Mouse (Mus musculus) lung, postnatal 0 days (tissue): Measurements from ENCODE around the gene Myadm. TPM values are rescaled to one million over a fixed set of nuclear protein-coding genes. Genes with fewer than 3 reads are reported as not detected.

Experiments
- ATAC-seq: fragments of 200-750 bp; cut with Nextera tagmentation; 2 replicates; pipeline ENCODE4 v1.8.0; 2017; ENCODE audit warnings: moderate library complexity
- DNase-seq: peaks from one replicate; pipeline ENCODE4 v3.0.0-alpha.2; 2016; ENCODE audit warnings: low spot score
- H3K27ac ChIP-seq: fragments of 300-500 bp; sonication (generic); 2 replicates; pipeline ENCODE4 v1.5.1; 2014; ENCODE audit warnings: antibody characterized with exemption, mild to moderate bottlenecking, low read length, mixed read lengths
- H3K27me3 ChIP-seq: fragments of 300-500 bp; sonication (generic); replicated peaks from 2 replicates; pipeline ENCODE4 v1.6.1; 2014; ENCODE audit warnings: low read length, mixed read lengths; ENCODE audit not compliant: insufficient read depth
- H3K36me3 ChIP-seq: fragments of 300-500 bp; sonication (generic); 2 replicates; pipeline ENCODE4 v1.6.1; 2014; ENCODE audit warnings: low read length, mixed read lengths; ENCODE audit not compliant: insufficient read depth
- H3K4me1 ChIP-seq: fragments of 300-500 bp; sonication (generic); 2 replicates; pipeline ENCODE4 v1.6.1; 2014; ENCODE audit warnings: antibody characterized with exemption, low read depth, low read length, mixed read lengths; ENCODE audit not compliant: insufficient read depth
- H3K4me2 ChIP-seq: fragments of 300-500 bp; sonication (generic); replicated peaks from 2 replicates; pipeline ENCODE4 v1.6.1; 2014; ENCODE audit warnings: low read depth, mild to moderate bottlenecking, low read length, moderate library complexity, mixed read lengths
- H3K4me3 ChIP-seq: fragments of 300-500 bp; sonication (generic); 2 replicates; pipeline ENCODE4 v1.5.1; 2014; ENCODE audit warnings: low read depth, low read length
- H3K9ac ChIP-seq: fragments of 300-500 bp; sonication (generic); replicated peaks from 2 replicates; pipeline ENCODE4 v1.6.1; 2014; ENCODE audit warnings: low read depth, mild to moderate bottlenecking
- H3K9me3 ChIP-seq: fragments of 300-500 bp; sonication (generic); 2 replicates; pipeline ENCODE4 v1.6.1; 2016; ENCODE audit warnings: low read length, mixed read lengths
- CTCF ChIP-seq: IDR thresholded peaks from 2 replicates; pipeline ENCODE4 v1.5.1; 2016; ENCODE audit warnings: antibody characterized with exemption, mild to moderate bottlenecking
- EP300 ChIP-seq: IDR thresholded peaks from 2 replicates; pipeline ENCODE4 v1.6.1; 2016; ENCODE audit warnings: antibody characterized with exemption, mild to moderate bottlenecking, control low read depth
- WGBS: fragments of 180-500 bp; shearing (Covaris S2); extraction: QIAGEN DNeasy Blood & Tissue Kit; methylation state at CpG from one replicate; pipeline ENCODE4 v1.1.7; 2014; 5-methylcytosine and 5-hydroxymethylcytosine counted together
- polyA plus RNA-seq: library from polyadenylated mRNA; unstranded; fragments of >200 nt; fragmentation: Nextera tagmentation; extraction: Ambion mirVana; gene quantifications from 2 replicates; pipeline ENCODE4 v1.2.1, GENCODE M21; 2015

Gene Myadm
- polyA plus RNA-seq = 142 and 144 TPM in 2 replicates

DNA sequence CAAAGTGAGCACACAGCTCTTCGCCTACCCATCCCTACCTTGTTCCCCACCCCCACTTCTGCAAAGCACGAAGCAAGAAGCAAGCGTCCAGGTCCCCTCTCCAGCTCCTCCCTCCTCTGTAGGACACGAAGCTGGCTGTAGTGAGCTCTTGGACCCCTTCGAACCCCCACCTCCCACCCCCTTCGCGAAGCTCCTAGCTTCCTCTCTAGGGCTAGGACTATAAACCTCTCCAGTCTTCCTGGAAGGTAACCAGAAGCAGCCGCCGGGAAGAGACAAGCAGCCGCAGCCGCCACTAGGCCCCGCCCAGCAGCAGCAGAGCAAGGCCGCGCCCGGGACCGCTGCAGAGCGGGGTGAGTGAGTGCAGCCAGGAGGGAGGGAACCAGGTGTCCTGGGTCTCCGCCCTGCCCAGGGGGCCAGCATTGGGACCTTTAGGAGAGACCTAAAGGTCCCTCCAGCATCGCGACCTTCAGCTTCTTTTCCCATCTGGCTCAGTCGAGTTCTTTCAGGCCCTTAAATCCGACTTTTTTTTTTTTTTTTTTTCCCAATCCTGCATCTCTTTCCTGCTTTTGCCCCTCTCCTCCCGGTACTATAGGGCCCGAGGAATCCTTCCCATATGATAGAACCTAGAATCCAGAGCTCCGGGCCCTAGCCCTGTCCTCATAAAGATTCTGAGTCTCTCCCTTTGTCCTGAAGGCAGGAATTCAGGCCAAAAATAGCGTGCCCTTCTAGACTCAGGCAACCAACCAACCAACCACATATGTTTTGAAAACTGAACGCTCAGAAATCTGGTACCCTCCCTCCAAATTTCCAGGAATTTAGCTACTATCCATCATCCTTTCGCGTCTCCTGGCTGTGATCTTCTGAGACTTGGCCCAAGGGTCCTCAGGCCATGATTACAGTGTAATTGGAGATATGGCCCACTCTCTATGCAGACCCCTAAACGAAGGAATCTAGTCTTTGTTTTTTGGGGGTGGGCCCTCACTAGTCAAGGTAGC lies at the start of gene Myadm, which contains the start of gene Prkcg:
Myadm (plus strand) TSS at position 105 of the 995 bp plus-strand sequence.
Prkcg (plus strand) TSS at position 204 of the 995 bp plus-strand sequence.
- Histone ChIP-seq H3K9ac (peak within 1 kb of the TSS; percentile 6), H3K36me3 (0 out of 2 replicates have a peak, but pooled peaks cover 7% of the 10 kb centered on the region), H3K9me3 (no peaks in the 10 kb centered on the region), H3K4me1 (peaks cover 18% of the 10 kb centered on the region), H3K27ac (peak within 1 kb of the TSS; percentile 97), H3K4me3 (peak within 1 kb of the TSS; percentile 68), H3K4me2 (peak within 1 kb of the TSS; percentile 64), H3K27me3 (no peaks in the 10 kb centered on the region)
- DNase-seq (peak; percentile 90), ATAC-seq (peak; percentile 6; the same call in 1 of the 2 replicates)
- 3% methylated on average over 30 of the region's 30 CpGs for WGBS
- peak; percentile 21; the same call in 1 of the 2 replicates for TF ChIP-seq EP300
- no peak for TF ChIP-seq CTCF

DNA sequence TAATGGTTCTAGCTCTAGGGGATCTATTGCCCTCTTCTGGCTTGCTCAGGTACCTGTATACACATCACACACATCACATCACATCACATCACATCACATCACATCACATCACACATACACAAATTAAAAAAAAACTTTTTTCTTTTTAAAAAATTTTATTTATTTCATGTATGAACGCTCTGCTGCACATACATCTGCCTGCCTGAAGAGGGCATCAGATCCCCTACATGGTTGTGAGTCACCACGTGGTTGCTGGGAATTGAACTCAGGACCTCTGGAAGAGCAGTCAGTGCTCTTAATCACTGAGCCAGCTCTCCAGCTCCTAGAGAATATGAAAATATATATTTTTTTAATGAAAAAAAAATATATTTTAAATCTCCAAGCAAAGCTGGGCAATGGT lies 49.7 kb upstream of the Myadm start:
- Histone ChIP-seq H3K27ac (no peak overlapping the region), H3K9me3 (no peaks in the 10 kb centered on the region), H3K36me3 (no peaks in the 10 kb centered on the region), H3K9ac (no peak overlapping the region), H3K4me1 (no peaks in the 10 kb centered on the region), H3K4me2 (no peak overlapping the region), H3K4me3 (no peak overlapping the region), H3K27me3 (no peaks in the 10 kb centered on the region)
- TF ChIP-seq CTCF = no peak
- 72% methylated on average over 2 of the region's 2 CpGs for WGBS
- ATAC-seq (no peak), DNase-seq (no peak)

DNA sequence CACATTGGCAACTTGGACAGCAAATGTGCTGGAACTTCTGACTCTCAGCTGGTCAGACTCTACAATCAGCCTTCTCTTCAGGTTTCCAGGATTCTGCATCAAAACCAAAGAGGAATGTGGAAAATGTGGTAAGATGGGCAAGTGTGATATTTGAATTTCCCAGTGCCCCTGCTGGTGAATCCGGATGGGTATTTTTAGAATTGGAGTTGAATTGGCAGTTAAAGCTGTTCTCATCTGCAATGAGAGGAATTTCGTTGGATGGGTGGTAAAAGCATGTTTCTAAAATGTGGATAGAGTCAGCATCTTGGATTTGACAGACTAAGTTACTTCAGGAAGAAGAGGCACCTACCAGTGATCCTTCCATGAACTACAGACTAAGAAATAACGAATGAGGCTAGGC lies 28.2 kb upstream of the Myadm start:
- Histone ChIP-seq H3K4me2 (no peak overlapping the region), H3K27me3 (no peaks in the 10 kb centered on the region), H3K36me3 (no peaks in the 10 kb centered on the region), H3K4me3 (no peak overlapping the region), H3K9me3 (no peaks in the 10 kb centered on the region), H3K27ac (no peak overlapping the region), H3K9ac (no peak overlapping the region), H3K4me1 (no peaks in the 10 kb centered on the region)
- TF ChIP-seq CTCF (no peak), EP300 (no peak)
- no peak for ATAC-seq
- 63% methylated on average over 3 of the region's 3 CpGs for WGBS
- no peak for DNase-seq

DNA sequence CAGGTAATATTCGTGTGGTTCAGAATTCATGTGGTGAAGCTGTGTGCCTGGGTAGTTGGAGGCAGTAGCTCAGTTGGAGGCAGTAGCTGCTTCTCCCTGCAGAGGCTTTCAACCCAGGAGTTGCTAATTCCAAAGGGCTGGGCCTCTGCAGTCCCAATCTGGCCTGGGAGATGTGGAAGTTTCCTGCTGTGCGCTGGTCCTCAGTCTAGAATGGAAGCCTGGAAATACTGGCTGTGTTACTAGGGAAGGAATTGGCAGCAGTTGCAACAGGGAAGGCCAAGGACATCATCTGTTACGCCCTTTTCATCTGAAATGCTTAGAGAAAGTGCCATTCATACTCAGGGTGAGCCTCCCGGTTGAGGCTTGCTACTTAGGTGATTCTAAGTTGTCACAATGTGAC lies 27.4 kb upstream of the Myadm start:
- no peak for ATAC-seq
- DNase-seq = no peak
- no peak overlapping the region for H3K4me2 ChIP-seq
- no peak overlapping the region for H3K27ac ChIP-seq
- H3K4me3 ChIP-seq = no peak overlapping the region
- no peak for TF ChIP-seq EP300
- TF ChIP-seq CTCF = no peak
- H3K27me3 ChIP-seq = no peaks in the 10 kb centered on the region
- no peaks in the 10 kb centered on the region for H3K4me1 ChIP-seq
- WGBS = 56% methylated on average over 4 of the region's 4 CpGs
- no peaks in the 10 kb centered on the region for H3K9me3 ChIP-seq
- no peaks in the 10 kb centered on the region for H3K36me3 ChIP-seq
- no peak overlapping the region for H3K9ac ChIP-seq

DNA sequence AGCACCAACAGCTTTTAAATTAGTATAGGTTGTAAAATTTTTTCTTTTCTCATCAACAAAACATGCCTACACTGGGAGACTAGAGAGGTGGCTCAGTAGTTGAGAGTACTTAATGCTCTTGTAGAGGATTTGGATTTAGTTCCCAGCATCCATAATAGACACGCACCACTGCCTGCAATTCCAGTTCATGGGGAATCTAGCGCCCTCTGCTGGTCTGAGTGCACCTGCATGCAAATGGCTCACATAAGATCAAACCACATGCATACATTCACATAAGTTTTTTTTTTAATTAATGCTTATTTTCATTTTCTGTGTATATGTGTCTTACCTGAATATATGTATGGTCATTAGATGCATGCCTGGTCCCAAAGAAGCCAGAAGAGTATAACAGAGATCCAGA lies 26.1 kb upstream of the Myadm start:
- ATAC-seq (no peak), DNase-seq (no peak)
- Histone ChIP-seq H3K27me3 (no peaks in the 10 kb centered on the region), H3K9ac (no peak overlapping the region), H3K4me2 (no peak overlapping the region), H3K4me3 (no peak overlapping the region), H3K4me1 (no peaks in the 10 kb centered on the region), H3K27ac (no peak overlapping the region), H3K36me3 (no peaks in the 10 kb centered on the region), H3K9me3 (no peaks in the 10 kb centered on the region)
- WGBS = 36% methylated on average over 2 of the region's 2 CpGs
- no peak for TF ChIP-seq EP300
- peak; percentile 72 for TF ChIP-seq CTCF

DNA sequence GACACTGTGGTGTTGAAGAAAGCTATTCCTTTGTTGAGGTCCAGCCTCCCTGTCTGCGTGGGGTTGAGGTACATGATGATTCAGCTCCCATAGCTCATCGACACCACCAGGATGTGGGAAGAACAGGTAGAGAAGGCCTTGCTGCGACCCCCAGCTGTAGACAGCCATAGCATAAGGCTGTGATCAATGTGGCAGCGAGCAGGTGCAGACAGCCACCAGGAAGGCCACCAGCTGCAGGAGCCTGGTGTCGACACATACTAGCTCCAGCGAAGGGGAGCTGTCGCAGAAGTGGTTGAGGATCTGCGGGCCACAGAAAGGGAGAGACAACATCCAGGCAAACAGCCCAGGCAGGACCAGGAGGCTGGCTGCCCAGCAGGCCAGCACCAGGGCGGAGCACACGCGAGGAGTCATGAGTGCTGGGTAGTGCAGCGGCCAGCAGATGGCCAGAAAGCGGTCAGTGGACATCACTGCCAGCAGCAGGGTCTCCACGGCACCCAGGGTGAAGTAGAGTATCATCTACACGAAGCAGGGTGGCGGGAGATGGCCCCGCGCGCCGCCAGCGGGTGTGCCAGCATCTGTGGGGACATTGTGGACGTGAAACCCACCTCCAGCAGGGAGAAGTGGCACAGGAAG lies 24.4 kb upstream of the Myadm start:
- ATAC-seq (peak; percentile 47), DNase-seq (no peak)
- no peaks in the 10 kb centered on the region for H3K36me3 ChIP-seq
- no peaks in the 10 kb centered on the region for H3K9me3 ChIP-seq
- peak overlapping the region; percentile 36; the same call in 1 of the 2 replicates for H3K4me2 ChIP-seq
- 26% methylated on average over 22 of the region's 22 CpGs for WGBS
- H3K27ac ChIP-seq = no peak overlapping the region
- no peaks in the 10 kb centered on the region for H3K27me3 ChIP-seq
- no peak overlapping the region for H3K9ac ChIP-seq
- TF ChIP-seq CTCF (peak; percentile 60), EP300 (no peak)
- H3K4me3 ChIP-seq = no peak overlapping the region
- H3K4me1 ChIP-seq = no peaks in the 10 kb centered on the region
